Mouse (Mus musculus) thymus, postnatal 0 days (tissue): ENCODE measurements around the gene Pink1. TPM values are rescaled to one million over a fixed set of nuclear protein-coding genes. Genes with fewer than 3 reads are reported as not detected.

Experiments used
- DNase-seq: peaks from one replicate; pipeline ENCODE4 v3.0.0-alpha.2; 2015; ENCODE audit warnings: low spot score
- polyA plus RNA-seq: library from polyadenylated mRNA; unstranded; fragments of >200 nt; fragmentation: Nextera tagmentation; extraction: Ambion mirVana; gene quantifications from 2 replicates; pipeline ENCODE4 v1.2.1, GENCODE M21; 2015

The Pink1 gene
- polyA plus RNA-seq, 1 experiment from 2014 or later: 98.4 TPM

DNA sequence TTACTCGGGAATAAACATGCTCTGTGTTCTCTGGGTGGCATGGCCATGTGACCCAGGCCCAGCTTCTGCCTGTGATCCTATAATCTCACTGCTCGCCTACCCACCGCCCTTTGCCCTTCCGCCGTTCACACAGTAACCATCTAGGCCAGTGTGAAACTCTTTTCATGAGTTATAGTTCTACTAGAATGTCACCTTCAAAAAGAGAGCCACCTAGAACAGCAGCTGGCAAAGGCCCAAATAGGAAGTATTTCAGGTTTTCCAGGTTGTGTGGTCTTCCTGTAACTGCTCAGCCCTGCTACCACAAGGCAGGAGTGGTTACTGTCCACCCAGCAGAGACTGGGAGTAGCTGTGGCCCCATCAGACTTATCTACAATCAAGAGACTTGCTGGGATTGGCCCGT lies 16.7 kb upstream of the Pink1 start:
- no peak for DNase-seq

DNA sequence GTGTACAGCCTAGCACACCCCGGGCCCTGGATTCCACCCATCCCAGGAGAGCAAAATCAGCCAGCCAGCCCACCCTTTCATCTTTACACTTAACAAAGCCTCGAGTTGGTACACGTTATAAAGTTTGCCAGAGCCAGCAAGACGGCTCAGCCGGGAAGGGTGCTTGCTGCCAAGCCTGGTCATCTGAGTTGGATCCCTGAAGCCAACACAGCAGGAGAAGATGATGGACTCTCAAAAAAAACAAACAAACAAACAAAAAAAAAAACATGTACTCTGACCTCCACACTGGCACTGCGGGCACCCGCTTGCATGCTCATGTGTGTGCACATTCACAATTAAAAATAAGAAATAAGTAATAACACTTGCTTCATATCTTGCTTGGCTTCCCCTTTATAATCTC lies 15.9 kb upstream of the Pink1 start:
- DNase-seq: no peak

DNA sequence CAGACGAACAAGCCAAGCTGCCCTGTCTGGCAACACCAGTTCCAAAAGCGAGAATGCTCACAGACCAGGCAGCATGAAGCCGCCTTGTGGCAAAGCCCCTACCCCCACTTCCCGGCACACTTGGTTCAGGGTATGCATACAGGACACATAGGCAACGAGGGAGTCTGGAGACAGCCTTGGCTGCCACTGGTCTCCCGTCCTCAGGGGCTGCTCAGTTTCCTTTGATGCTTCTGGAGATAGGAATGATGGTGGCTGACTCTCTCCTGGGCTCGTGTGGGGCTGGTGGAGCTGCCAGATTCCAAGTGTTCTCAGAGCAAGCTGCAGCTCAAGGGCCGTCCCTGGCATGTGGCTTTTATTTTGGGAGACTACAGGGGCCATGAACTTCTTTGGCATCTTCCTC lies 15.3 kb upstream of the Pink1 start:
- no peak for DNase-seq

DNA sequence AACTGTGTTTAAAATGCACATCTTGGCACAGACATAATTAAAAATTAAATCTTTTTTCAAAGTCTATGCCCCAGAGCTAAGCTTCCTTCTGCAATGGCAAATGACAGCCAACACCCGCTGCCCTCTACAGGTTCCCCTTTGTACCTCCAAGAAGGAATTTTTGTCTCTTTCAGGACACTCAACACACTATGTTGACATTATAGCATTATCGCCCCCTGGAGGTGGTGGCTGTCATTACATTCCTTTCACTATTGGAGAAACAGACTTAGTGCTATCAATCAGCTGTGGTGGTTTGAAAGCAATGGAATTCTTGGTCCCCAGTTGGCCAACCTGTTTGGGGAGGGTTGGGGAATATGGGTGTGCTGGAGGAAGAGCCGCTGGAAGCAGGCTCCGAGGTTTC lies 13.9 kb upstream of the Pink1 start:
- peak; percentile 39 for DNase-seq

DNA sequence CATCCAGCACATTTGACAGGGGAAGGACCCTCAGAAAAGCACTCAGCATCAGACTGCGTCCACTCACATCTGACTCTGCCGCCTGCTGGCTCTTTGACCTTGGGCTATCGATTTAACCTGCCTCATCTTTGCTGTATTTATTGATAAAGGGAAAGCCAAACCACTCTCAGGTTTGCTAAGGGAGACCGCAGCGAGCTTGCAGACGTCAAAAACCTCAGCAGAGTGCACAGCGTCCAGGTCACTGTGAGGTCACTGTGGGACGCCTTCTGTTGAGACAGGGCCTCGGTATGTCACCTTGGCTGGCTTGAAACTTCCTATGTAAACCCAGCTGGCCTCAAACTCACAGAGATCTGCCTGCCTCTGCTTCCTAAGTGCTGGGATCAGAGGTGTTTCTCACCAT lies 11.2 kb upstream of the Pink1 start:
- no peak for DNase-seq

DNA sequence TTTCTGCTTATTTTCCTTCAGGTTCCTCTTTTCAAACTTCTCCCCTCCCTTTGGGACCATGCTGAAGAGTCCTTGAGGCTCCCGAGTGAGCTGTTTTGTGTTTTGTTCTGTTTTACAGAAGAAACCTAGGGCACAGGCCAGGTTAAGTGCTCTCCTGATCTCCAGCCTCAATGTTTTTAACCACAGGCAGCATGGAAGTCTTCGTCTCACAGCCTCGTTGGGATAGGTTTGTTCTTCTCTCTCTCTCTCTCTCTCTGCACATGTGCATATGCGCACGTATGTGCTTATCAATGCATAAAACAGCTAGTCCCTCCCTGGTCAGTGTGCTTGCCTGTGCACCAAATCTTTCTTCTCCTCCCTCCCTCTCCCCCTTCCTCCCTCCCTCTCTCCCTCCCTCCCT lies 10.8 kb upstream of the Pink1 start:
- no peak for DNase-seq

DNA sequence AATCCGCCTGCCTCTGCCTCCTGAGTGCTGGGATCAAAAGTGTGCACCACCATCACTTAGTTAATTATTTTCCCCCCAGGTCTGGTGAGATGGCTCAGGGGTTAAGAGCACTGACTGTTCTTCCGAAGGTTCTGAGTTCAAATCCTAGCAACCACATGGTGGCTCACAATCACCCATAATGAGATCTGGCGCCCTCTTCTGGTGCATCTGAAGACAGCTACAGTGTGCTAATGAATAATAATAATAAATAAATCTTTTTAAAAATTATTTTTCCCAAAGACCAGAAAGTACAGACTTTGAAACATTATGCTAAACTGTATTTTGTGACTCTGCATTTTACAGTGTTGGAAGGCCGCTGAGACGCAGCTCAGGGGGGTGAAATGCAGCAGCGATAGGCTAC lies 9.5 kb upstream of the Pink1 start:
- DNase-seq: no peak

DNA sequence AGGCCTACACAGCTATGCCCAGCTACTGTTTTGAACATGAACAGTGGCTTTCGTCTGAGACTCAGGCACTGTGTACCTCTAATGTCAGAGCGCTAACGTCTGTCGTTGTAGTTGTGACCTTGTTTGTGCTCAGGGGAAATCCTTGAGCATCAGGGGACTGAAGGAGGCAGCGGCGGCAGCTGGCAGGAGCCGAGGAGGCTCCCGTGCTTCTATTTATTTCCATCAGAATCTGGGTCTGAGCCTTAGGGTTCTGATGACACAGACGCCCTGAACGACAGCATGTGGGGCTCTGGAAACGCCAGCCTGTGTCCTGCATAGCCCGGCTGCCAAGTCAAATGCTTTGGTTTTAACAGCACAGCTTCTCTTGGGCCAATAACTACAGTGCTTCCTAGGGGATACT lies 8.9 kb upstream of the Pink1 start:
- DNase-seq: no peak

DNA sequence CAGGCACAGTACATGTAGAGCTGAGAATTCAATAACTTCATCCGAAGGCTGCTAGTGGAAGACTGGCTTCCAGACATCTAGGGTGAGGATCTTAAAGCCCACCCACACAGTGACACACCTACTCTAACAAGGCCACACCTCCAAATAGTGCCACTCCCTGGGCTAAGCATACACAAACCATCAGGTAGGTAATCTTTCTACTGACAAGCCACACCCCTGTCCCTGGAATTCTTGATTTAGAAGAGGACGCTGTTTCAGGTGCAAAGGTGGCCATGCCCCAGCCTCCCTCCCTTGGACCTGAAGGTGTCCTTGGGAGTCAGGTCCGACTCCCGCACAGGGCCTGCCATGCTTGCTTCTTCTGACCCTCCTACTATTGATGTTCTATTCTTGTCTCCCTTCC lies 7.0 kb upstream of the Pink1 start:
- DNase-seq: no peak

DNA sequence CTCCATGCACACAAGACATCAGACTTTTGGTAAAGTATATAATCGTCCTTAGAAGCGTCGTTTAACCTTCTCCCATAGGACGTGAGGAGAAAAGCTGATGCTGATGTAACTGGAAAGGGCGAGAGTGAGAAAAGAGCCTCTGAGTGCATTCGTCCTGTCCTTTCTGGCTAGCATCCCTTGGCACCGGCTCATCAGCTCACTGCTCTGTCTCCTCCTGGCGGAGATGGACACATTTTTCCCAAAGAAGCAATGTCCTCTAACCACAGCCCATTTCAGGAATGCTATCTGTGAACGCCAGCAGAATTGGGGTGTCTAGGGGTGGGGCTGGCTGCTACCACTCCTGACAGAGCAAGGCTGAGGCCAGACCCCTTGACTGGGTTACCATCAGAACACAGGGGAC lies 5.5 kb upstream of the Pink1 start:
- no peak for DNase-seq

DNA sequence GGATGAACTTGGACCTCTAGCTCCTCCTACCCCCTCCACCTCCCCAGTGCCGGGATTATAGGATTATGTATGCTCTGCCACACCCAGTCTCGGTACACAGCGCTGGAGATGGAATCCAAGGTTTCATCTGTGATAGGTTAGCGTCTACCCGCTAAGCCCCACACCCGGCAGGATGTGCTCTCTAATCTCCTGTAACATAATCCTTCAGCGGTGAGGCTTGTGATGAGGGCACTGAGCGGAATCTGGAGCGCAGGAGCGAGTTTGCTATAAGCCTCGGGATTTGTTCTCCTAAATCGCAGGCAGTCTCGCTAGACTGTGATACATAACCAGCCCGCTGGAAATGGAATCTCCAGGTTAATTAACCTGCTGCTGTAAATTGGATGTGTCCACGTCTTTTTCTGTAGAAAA lies 4.2 kb upstream of the Pink1 start:
- no peak for DNase-seq

DNA sequence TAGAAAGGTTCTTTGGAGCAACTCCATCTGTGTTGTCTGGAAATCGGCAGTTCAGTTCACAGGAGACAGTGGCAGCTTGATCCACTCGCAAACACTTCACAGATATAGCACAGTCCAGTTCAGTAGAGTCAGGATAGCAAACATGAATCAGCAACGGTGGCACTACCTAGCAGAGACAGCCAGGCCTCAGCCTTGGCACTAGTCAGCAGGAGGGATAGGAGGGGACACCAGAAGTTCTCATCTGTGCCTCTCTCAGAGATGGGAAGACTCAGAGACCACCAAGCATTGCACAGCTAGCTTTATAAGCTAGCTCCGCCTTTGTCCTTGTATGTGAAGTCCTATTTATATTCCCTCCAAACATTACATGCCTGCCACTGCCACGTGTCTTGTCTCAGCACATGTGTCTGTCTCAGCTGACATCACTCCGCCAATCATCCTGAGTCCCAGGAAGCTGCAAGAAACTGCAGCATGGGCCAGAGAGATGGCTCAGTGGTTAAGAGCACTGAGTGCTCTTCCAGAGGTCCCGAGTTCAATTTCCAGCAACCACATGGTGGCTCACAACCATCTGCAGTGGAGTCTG lies 1.9 kb upstream of the Pink1 start:
- peak; percentile 46 for DNase-seq

DNA sequence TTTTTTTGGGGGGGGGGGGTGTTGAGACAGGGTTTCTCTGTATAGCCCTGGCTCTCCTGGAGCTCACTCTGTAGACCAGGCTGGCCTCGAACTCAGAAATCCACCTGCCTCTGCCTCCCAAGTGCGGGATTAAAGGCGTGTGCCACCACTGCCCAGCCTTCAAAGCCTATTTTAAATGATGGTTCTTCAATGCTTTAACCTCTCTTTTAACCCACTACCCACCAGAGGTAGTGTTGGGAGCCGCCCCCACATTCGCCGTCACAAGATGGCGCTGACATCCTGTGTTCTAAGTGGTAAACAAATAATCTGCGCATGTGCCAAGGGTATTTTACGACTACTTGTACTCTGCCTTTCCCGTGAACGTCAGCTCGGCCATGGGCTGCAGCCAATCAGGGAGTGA lies 1.0 kb upstream of the Pink1 start:
- peak; percentile 49 for DNase-seq

DNA sequence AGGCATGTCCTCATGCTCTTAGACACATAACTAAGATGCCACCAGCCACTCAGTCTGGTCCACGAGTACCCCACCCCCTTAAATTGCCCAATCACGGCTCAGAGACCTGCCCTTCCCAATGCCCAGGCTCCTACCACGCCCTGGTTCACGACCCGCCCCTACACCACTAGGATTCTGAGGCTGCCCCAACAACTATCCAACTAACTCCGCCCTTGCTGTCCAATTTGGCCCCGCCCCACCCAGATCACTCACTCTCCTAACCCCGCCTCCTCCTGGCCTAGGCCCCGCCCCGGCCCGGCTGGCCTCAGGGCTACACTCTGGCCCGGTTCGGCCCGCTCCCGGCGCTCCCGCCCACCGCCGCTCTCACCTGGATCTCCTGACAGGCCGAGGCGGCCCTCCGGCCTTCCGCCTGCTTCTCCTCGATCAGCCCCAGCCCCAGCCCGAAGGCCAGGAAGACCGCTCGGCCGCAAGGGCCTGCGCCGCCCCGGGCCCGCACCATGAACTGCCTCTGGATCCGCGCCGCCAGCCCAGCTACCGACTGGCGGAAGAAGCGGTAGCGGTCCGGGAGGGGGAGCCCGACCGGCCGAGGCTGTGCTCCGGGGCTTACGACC lies 536 bp downstream of the Pink1 start:
- DNase-seq: peak; percentile 84

DNA sequence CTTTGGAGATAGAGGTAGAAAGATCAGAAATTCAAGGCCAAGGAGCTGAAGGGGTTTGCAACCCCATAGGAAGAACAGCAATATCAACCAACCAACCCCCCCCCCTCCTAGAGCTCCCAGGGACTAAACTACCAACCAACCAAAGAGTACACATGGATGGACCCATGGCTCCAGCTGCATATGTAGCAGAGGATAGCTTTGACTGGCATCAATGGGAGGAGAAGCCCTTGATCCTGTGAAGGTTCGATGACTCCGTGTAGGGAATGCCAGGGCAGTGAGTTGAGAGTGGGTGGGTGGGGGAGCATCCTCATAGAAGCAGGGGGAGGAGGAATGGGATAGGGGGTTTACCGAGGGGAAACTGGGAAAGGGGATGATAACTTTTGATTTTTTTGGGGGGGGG lies 1.7 kb downstream of the Pink1 start:
- no peak for DNase-seq

DNA sequence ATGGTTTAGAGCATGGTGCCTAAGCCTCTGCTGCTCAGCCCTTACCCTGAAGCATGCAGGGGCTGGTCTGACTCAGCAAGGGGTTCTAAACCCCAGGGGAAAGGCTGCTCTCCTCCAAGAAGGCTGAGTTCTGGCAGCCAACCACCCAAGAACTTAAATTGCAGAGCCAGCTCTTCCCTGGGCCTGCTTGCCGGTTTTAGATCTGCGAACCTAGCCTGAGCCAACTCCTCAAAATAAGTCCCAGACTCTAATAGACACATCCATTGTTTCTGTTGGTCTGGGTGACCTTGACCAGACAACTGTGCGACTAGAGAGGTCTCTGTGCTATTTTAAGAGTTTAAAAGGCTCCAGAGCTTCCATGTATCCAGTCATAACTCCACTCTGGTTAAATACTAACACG lies 2.4 kb downstream of the Pink1 start:
- no peak for DNase-seq

DNA sequence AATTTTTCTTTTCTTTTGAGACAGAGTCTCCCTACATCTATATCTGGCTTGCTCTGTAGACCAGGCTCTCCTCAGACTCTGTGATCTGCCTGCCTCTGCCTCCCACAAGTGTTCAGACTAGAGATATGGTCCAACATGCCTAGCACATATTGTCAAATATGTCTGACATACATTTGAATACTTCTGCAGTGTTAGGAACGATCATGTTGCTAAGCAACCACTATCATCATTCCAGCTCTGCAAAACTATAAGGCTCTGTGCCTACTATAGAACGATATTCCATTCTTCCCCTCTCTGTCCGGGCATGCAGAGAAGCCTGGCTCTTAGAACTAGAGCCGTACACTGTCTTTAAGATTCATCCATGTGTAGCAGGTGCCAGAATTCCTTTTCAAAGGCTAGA lies 3.4 kb downstream of the Pink1 start:
- DNase-seq: no peak

DNA sequence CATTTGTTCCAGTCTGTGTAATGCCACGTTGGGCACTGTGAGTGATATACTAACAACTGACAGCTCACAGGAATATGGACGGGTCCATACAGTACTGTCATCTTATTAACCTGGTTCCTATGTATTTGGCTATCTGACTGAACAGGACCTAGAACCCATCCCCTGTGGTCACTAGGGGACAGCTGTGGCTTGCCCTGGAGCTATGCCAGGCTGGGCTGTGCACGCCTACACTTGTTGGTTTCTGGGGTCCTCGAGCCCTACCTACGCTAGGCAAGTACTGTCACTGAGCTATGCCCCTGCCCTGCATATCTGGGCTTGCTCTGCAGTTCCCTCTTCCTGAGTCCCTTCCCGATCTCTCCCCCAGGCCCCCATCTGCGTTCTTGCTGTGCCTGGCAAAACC lies 4.6 kb downstream of the Pink1 start:
- DNase-seq: no peak

DNA sequence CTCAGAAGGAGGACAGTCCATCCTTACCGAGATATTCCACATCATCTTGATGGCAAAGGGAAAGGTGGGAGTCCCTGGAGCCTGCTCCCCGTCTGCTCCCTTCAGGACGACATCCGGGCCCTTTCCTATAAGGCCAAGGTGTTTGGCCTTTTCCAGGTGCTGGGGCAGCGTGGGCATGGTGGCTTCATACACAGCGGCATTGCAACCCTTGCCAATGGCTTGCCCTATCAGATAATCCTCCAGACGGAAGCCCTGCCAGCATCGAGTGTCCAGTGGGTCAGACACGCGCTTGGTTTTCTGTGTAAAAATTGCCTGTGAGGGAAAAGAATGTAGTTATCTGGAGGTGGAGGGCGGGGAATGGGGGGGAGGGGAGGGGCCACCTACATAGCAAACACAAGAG lies 5.4 kb downstream of the Pink1 start:
- DNase-seq: no peak

DNA sequence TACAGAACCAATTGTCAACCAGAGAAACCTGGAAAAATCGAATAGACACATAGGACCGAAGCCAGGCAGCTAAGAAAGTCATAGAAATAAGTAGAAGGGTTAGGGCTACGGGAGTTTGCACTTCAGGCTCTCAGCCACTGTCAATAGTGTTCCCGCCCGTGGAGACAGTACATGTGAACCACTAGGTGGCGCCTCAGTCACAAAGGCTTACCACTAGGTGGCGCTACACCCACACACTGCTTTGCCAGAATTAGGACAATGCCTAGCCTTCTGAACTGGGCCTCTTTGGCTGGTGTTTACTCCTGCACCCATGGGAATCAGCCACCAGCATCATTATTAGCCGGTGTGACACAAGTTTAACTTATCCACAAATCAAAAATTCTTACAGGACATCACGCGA lies 6.6 kb downstream of the Pink1 start:
- peak; percentile 85 for DNase-seq

DNA sequence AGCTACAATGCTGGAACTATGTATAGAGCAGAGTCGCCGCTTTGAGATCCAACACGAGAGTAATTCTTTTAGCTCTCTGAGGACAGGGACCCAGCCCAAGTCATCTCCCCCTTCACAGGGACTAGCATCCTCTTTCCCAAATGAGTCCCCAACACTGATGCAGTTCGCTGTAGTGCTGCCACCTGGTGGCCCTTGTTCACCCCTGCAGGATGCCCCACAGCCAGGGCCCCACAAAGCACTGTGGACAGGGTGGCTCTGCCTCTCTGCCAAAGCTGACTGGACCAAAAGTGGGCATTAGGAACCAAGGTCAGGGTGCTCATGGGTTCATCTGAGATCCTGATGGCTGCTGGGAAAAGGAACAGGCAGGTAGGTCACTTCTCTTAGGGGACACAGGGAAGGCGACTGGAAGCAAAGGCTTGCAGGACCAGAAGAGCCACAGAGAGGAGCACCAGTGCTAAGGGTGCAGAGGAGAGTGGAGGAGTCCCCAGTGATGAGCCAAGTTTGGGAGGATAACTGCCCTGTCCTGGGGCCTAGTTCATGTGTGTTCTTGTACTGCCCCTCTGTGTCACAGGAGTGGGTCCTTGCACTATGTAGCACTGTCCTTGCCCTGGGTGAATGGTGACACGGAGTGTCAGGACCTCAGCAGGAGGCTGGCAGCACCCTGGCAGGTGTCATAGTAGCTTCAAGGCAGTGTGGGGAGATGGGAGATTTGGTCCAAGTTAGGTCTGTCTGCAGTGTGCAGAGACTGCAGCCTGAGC lies 7.4 kb downstream of the Pink1 start:
- peak; percentile 61 for DNase-seq

DNA sequence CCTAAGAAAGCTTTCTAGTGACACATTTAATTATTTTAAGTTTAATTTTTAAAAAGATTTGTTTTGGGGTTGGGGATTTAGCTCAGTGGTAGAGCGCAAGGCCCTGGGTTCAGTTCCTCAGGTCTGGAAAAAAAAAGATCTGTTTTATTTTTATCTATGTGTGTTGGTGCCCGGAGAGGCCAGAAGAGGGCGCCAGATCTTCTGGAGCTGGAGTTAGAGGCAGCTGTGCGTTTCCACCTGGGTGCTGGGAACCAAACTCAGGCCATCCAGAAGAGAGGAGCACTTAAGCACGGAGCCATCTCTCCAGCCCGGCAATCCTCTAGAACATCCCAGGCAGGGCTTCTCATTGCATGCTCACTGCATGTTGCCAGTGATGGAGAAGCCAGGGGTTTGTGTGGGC lies 9.7 kb downstream of the Pink1 start:
- no peak for DNase-seq

DNA sequence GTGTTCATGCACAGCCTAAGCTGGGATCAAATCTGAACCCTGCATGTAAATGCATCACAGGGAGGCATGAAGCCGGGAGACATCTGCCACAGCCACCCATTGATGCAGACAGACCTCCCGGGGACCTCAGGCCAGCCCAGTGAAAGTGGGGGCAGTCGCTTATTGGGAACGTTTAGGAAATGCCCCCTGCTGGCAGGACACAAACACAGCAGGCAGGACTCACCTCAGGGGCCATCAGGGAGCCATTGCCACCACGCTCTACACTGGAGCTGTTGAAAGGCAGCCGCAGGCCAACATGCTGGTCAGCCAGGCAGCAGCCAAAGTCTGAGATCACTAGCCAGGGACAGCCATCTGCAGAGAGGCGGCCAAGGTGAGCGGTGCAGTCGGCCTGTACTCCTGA lies 10.3 kb downstream of the Pink1 start:
- DNase-seq: peak; percentile 32
